Mouse (Mus musculus) stomach, postnatal 0 days (tissue): ENCODE data around the gene Stxbp3.

ENCODE experiments used
- CTCF ChIP-seq: IDR thresholded peaks from 2 replicates; pipeline ENCODE4 v1.5.1; 2016; ENCODE audit warnings: antibody characterized with exemption, low read depth, mild to moderate bottlenecking, moderate library complexity
- EP300 ChIP-seq: optimal IDR thresholded peaks from 2 replicates; pipeline ENCODE3; 2016; ENCODE audit warnings: antibody characterized with exemption

GRCm38 (mm10) chr3:108789299-108789698, 51.0 kb downstream of the Stxbp3 start:
- no peak for TF ChIP-seq CTCF
- TF ChIP-seq EP300, result no peak
